Mouse (Mus musculus) bone marrow macrophage, adult 2 months (primary cell): Measurements from ENCODE around the gene Plcb4. TPM values are rescaled to one million over a fixed set of nuclear protein-coding genes. Genes with fewer than 3 reads are reported as not detected.

Experiments used
- H3K27ac ChIP-seq: 2 replicates; pipeline ENCODE4 v1.5.1; 2012; ENCODE audit warnings: low read depth, low read length; ENCODE audit not compliant: insufficient read depth
- H3K4me1 ChIP-seq: 2 replicates; pipeline ENCODE4 v1.6.1; 2012; ENCODE audit warnings: low read length; ENCODE audit not compliant: control insufficient read depth, insufficient read depth
- H3K4me3 ChIP-seq: 2 replicates; pipeline ENCODE4 v1.5.1; 2012; ENCODE audit warnings: mild to moderate bottlenecking, low read length, moderate library complexity; ENCODE audit not compliant: insufficient read depth
- CTCF ChIP-seq: IDR thresholded peaks from 2 replicates; pipeline ENCODE4 v1.5.1; 2012; ENCODE audit warnings: low read depth, mild to moderate bottlenecking, low read length, moderate library complexity
- POLR2A ChIP-seq: IDR thresholded peaks from 2 replicates; pipeline ENCODE4 v1.6.1; 2012; ENCODE audit warnings: mild to moderate bottlenecking, low read depth, low read length, borderline replicate concordance
- polyA plus RNA-seq: library from polyadenylated mRNA; stranded (reverse); fragments of >200 nt; gene quantifications from 2 replicates; pipeline ENCODE4 v1.2.4, GENCODE M21; 2012; ENCODE audit not compliant: missing spikeins, insufficient read depth, insufficient read length

Plcb4 gene
- polyA plus RNA-seq, 1 experiment, result 10.2 TPM

- Histone ChIP-seq H3K4me3 (no peak overlapping the region), H3K27ac (no peak overlapping the region), H3K4me1 (no peaks in the 10 kb centered on the region)
- TF ChIP-seq CTCF (no peak), POLR2A (no peak)
These were observed 13.8 kb downstream of the Plcb4 start for GRCm38 (mm10) chr2:135672459-135673104.

GRCm38 (mm10) chr2:135673649-135674048 is 14.8 kb downstream of the Plcb4 start:
- Histone ChIP-seq H3K4me3 (no peak overlapping the region), H3K27ac (no peak overlapping the region), H3K4me1 (no peaks in the 10 kb centered on the region)
- no peak for TF ChIP-seq POLR2A
- TF ChIP-seq CTCF, result no peak

GRCm38 (mm10) chr2:135675284-135675683 is 16.5 kb downstream of the Plcb4 start:
- Histone ChIP-seq H3K4me1 (no peaks in the 10 kb centered on the region), H3K27ac (no peak overlapping the region)
- TF ChIP-seq CTCF, result no peak
- TF ChIP-seq POLR2A, result no peak

GRCm38 (mm10) chr2:135676978-135677501 is 18.2 kb downstream of the Plcb4 start:
- Histone ChIP-seq H3K27ac (no peak overlapping the region), H3K4me1 (no peaks in the 10 kb centered on the region), H3K4me3 (no peak overlapping the region)
- TF ChIP-seq POLR2A, result no peak
- no peak for TF ChIP-seq CTCF

More at GRCm38 (mm10) chr2:135675284-135675683, 16.5 kb downstream of the Plcb4 start:
- H3K4me3 ChIP-seq, result no peak overlapping the region

- Histone ChIP-seq H3K4me1 (no peaks in the 10 kb centered on the region), H3K4me3 (no peak overlapping the region), H3K27ac (no peak overlapping the region)
- TF ChIP-seq CTCF (no peak), POLR2A (no peak)
These were observed 18.8 kb downstream of the Plcb4 start for GRCm38 (mm10) chr2:135677601-135678000.

- no peak overlapping the region for H3K4me3 ChIP-seq
- H3K4me1 ChIP-seq, result no peaks in the 10 kb centered on the region
- TF ChIP-seq POLR2A (no peak), CTCF (no peak)
- H3K27ac ChIP-seq, result no peak overlapping the region
These were observed 21.2 kb downstream of the Plcb4 start for GRCm38 (mm10) chr2:135680001-135680400.

GRCm38 (mm10) chr2:135680406-135681134 is 21.8 kb downstream of the Plcb4 start:
- TF ChIP-seq POLR2A, result no peak
- TF ChIP-seq CTCF, result no peak
- H3K4me1 ChIP-seq, result no peaks in the 10 kb centered on the region
- no peak overlapping the region for H3K4me3 ChIP-seq
- no peak overlapping the region for H3K27ac ChIP-seq

- TF ChIP-seq CTCF (no peak), POLR2A (no peak)
- no peaks in the 10 kb centered on the region for H3K4me1 ChIP-seq
These were observed 25.1 kb downstream of the Plcb4 start for GRCm38 (mm10) chr2:135683684-135684440.

GRCm38 (mm10) chr2:135686692-135687091 is 27.9 kb downstream of the Plcb4 start:
- Histone ChIP-seq H3K4me1 (no peaks in the 10 kb centered on the region), H3K27ac (no peak overlapping the region), H3K4me3 (no peak overlapping the region)
- TF ChIP-seq POLR2A (no peak), CTCF (no peak)

More at GRCm38 (mm10) chr2:135683684-135684440, 25.1 kb downstream of the Plcb4 start:
- no peak overlapping the region for H3K4me3 ChIP-seq
- H3K27ac ChIP-seq, result no peak overlapping the region
